Comparison of ENCODE assay signal across 35 mouse cellular contexts in the genomic region with DNA sequence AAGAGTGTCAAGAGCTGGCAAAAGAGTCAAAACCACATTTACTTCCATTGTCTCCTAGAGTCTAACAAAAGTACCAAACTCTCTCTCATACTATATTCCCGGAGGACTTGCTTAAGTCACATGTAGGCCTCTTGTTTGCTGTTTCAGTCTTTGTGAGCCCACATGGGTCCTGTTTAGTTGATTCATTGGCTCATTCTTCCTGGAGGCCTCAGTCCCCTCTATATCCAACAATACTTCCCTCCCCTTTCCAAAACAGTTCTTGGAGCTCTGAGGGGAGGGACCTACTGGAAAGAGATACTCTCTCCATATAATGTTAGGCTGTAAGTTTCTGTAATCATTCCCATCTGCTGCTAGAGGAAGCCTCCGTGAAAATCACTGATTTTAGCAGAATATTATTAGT.
"Had no signal": no experiment of that assay in that cellular context is flagged by ENCODE, and none has a peak within 500 bp of the region (broad histone marks: within the 10 kb centered on the region; RNA-seq: fewer than 3 reads in every experiment).

No protein-coding gene starts in this region.

- H3K36me3 ChIP-seq: heart, embryonic 10.5 days; heart, embryonic 12.5 days; heart, embryonic 13.5 days; heart, embryonic 15.5 days; hindbrain, embryonic 10.5 days; hindbrain, embryonic 12.5 days; hindbrain, embryonic 13.5 days; hindbrain, embryonic 15.5 days; intestine, embryonic 15.5 days; kidney, embryonic 15.5 days had no signal

- H3K27ac ChIP-seq: heart, embryonic 10.5 days; heart, embryonic 13.5 days; heart, embryonic 15.5 days; hindbrain, embryonic 10.5 days; hindbrain, embryonic 12.5 days; hindbrain, embryonic 13.5 days; hindbrain, embryonic 14.5 days; hindbrain, embryonic 15.5 days; hindbrain, postnatal 0 days; intestine, embryonic 15.5 days; kidney, embryonic 15.5 days; kidney, postnatal 0 days; layer of hippocampus, adult 2 months had no signal

- H3K4me1 ChIP-seq: heart, embryonic 10.5 days; heart, embryonic 12.5 days; heart, embryonic 13.5 days; heart, embryonic 15.5 days; hindbrain, embryonic 10.5 days; hindbrain, embryonic 12.5 days; hindbrain, embryonic 13.5 days; hindbrain, embryonic 15.5 days; intestine, embryonic 15.5 days; kidney, embryonic 15.5 days had no signal

- ATAC-seq: hindbrain, embryonic 16.5 days; hindbrain, postnatal 0 days; inflammation-experienced regulatory T-cells, adult 6 months; intestine, embryonic 15.5 days; intestine, embryonic 16.5 days; intestine, postnatal 0 days had no signal

- H3K9me3 ChIP-seq: heart, embryonic 10.5 days; heart, embryonic 12.5 days; heart, embryonic 15.5 days; hindbrain, embryonic 10.5 days; hindbrain, embryonic 12.5 days; hindbrain, embryonic 13.5 days; hindbrain, embryonic 15.5 days; intestine, embryonic 15.5 days; kidney, embryonic 15.5 days had no signal

- H3K9ac ChIP-seq: heart, embryonic 12.5 days; heart, embryonic 13.5 days; heart, embryonic 15.5 days; hindbrain, embryonic 12.5 days; hindbrain, embryonic 13.5 days; hindbrain, embryonic 14.5 days; hindbrain, embryonic 15.5 days; intestine, embryonic 15.5 days; kidney, embryonic 15.5 days had no signal

- H3K4me3 ChIP-seq: heart, embryonic 10.5 days; heart, embryonic 12.5 days; heart, embryonic 13.5 days; heart, embryonic 15.5 days; hindbrain, embryonic 10.5 days; hindbrain, embryonic 12.5 days; hindbrain, embryonic 13.5 days; hindbrain, embryonic 15.5 days; intestine, embryonic 15.5 days; kidney, embryonic 15.5 days; layer of hippocampus, adult 2 months had no signal

- H3K27me3 ChIP-seq: heart, embryonic 12.5 days; heart, embryonic 13.5 days; heart, embryonic 15.5 days; hindbrain, embryonic 12.5 days; hindbrain, embryonic 13.5 days; hindbrain, embryonic 15.5 days; intestine, embryonic 15.5 days; kidney, embryonic 15.5 days had no signal

- H3K4me2 ChIP-seq: heart, embryonic 11.5 days; heart, embryonic 12.5 days; heart, embryonic 13.5 days; heart, embryonic 15.5 days; hindbrain, embryonic 12.5 days; hindbrain, embryonic 13.5 days; hindbrain, embryonic 14.5 days; hindbrain, embryonic 15.5 days; intestine, embryonic 15.5 days; kidney, embryonic 15.5 days had no signal

- DNase-seq: heart, postnatal 10 days; heart, postnatal 14 days; heart, postnatal 36 days; heart, postnatal 4 days; kidney, adult 11 months; kidney, adult 18-20 months; kidney, adult 2 months; kidney, adult 8-10 months; kidney, adult 9 months; kidney, postnatal 10 days; kidney, postnatal 14 days; kidney, postnatal 25 days; kidney, postnatal 36 days; kidney, postnatal 4 days; layer of hippocampus, adult 9-11 months; layer of hippocampus, postnatal 36 days had no signal
